8 mouse cellular contexts compared by ENCODE assay signal in the genomic region with DNA sequence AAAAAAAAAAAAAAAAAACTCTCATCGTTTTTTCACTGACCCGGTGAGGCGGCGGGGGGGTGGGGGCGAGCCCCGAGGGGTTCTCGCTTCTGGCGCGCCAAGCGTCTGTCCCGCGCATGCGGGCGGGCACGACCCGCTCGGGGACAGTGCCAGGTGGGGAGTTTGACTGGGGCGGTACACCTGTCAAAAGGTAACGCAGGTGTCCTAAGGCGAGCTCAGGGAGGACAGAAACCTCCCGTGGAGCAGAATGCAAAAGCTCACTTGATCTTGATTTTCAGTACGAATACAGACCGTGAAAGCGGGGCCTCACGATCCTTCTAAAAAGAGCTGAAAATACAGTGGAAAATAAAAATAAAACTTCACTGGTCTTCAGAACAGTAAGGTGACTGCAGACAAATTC. TPM values are rescaled to one million over a fixed set of nuclear protein-coding genes. Genes with fewer than 3 reads are reported as not detected.
A peak's percentile ranks its signal among the peaks of the same experiment; 100 is the strongest.
DNase-seq lines count a peak whose midpoint lies in the region; ATAC-seq lines count a peak whose summit lies in the region.

No protein-coding gene starts in this region.

- no peak overlapping the region for H3K4me2 ChIP-seq in intestine, embryonic 14.5 days (ENCODE audit: low read length)

- H3K27ac ChIP-seq in intestine, embryonic 14.5 days (ENCODE audit: low read depth): no peak overlapping the region

- H3K9ac ChIP-seq in intestine, embryonic 14.5 days (ENCODE audit: low read length): no peak overlapping the region

- H3K4me3 ChIP-seq in intestine, embryonic 14.5 days (ENCODE audit: low read depth, low read length): no peak overlapping the region

- WGBS in intestine, embryonic 14.5 days: 33% methylated on average over 25 of the region's 25 CpGs

- H3K36me3 ChIP-seq in intestine, embryonic 14.5 days (ENCODE audit: control insufficient read depth, insufficient read depth, low read length): no peaks in the 10 kb centered on the region

- H3K9me3 ChIP-seq in intestine, embryonic 14.5 days (ENCODE audit: control insufficient read depth, low read length): no peaks in the 10 kb centered on the region

- peak; percentile 100 for ATAC-seq in activated CD4-positive, CD25-positive, alpha-beta regulatory T cell, adult 4 months
- peak; percentile 100 for ATAC-seq in intestine, embryonic 14.5 days (replicated peaks; ENCODE audit: low FRiP score, low TSS enrichment, low read depth)
- ATAC-seq in megakaryocyte, adult 5-6 weeks (ENCODE audit: poor library complexity, severe bottlenecking): peak; percentile 99

- DNase-seq in embryo, embryonic 11.5 days (ENCODE audit: low read depth, low spot score): peak; percentile 86
- peak; percentile 98 to 100 for DNase-seq in gastrocnemius, postnatal 4 days (ENCODE audit: low spot score in 2 of 2)
- peak; percentile 96 for DNase-seq in intestine, embryonic 14.5 days (ENCODE audit: low spot score)
- DNase-seq in left cerebral cortex, adult 9 months (ENCODE audit: low spot score in 2 of 2): peak; percentile 65 to 90
- peak; percentile 92 to 95 for DNase-seq in right cerebral cortex, postnatal 10 days (ENCODE audit: low spot score in 2 of 2)
- DNase-seq in urinary bladder, postnatal 14 days (ENCODE audit: low spot score): peak; percentile 97

- no peaks in the 10 kb centered on the region for H3K4me1 ChIP-seq in intestine, embryonic 14.5 days (replicated peaks; ENCODE audit: control insufficient read depth, insufficient read depth, low read length)

- 0 out of 2 replicates have a peak, but pooled peaks cover 4% of the 10 kb centered on the region for H3K27me3 ChIP-seq in intestine, embryonic 14.5 days (replicated peaks; ENCODE audit: control insufficient read depth, insufficient read depth, low read length)

RNA-seq across cellular contexts. Expression of gene Hic2, which starts 11.2 kb away (rescaled TPM):
- polyA plus RNA-seq in activated CD4-positive, CD25-positive, alpha-beta regulatory T cell, adult 4 months (2017; shearing (Covaris generic)): 1 to 10 TPM in 1 of 2 experiments, under 1 TPM in 1; 0.83 to 1.1 TPM
- 1 to 10 TPM; 2.7 to 3.9 TPM for total RNA-seq in gastrocnemius, postnatal 4 days (2021)
- 5.0 and 5.3 TPM in 2 replicates for polyA plus RNA-seq in intestine, embryonic 14.5 days (2014; fragmentation: Nextera tagmentation; extraction: Ambion mirVana)
- total RNA-seq in megakaryocyte, adult 5-6 weeks (2015): 0.91 and 1.5 TPM in 2 replicates
- total RNA-seq in megakaryocyte, adult 5-6 weeks (2017): 0.77 and 0.89 TPM in 2 replicates

RNA-seq across cellular contexts. Expression of gene Rimbp3, which starts 13.8 kb away (rescaled TPM):
- not detected for polyA plus RNA-seq in activated CD4-positive, CD25-positive, alpha-beta regulatory T cell, adult 4 months (2017; shearing (Covaris generic))
- under 1 TPM; 0.22 to 0.29 TPM for total RNA-seq in gastrocnemius, postnatal 4 days (2021)
- 0.50 and 0.60 TPM in 2 replicates for polyA plus RNA-seq in intestine, embryonic 14.5 days (2014; fragmentation: Nextera tagmentation; extraction: Ambion mirVana)
- not detected in 2 replicates for total RNA-seq in megakaryocyte, adult 5-6 weeks (2015)
- total RNA-seq in megakaryocyte, adult 5-6 weeks (2017): 0.04 TPM in 1 of 2 replicates, not detected in the other

RNA-seq across cellular contexts. Expression of gene Ube2l3, which starts 19.7 kb away (rescaled TPM):
- polyA plus RNA-seq in activated CD4-positive, CD25-positive, alpha-beta regulatory T cell, adult 4 months (2017; shearing (Covaris generic)): 100 to 1,000 TPM; 300 to 366 TPM
- total RNA-seq in gastrocnemius, postnatal 4 days (2021): 100 to 1,000 TPM; 166 to 178 TPM
- polyA plus RNA-seq in intestine, embryonic 14.5 days (2014; fragmentation: Nextera tagmentation; extraction: Ambion mirVana): 341 and 345 TPM in 2 replicates
- 373 and 400 TPM in 2 replicates for total RNA-seq in megakaryocyte, adult 5-6 weeks (2015)
- 128 and 144 TPM in 2 replicates for total RNA-seq in megakaryocyte, adult 5-6 weeks (2017)

RNA-seq across cellular contexts. Expression of gene Tmem191c, which starts 53.7 kb away (rescaled TPM):
- 10 to 100 TPM; 30.6 to 32.6 TPM for polyA plus RNA-seq in activated CD4-positive, CD25-positive, alpha-beta regulatory T cell, adult 4 months (2017; shearing (Covaris generic))
- total RNA-seq in gastrocnemius, postnatal 4 days (2021): 1 to 10 TPM; 4.4 to 5.8 TPM
- 9.0 and 10.8 TPM in 2 replicates for polyA plus RNA-seq in intestine, embryonic 14.5 days (2014; fragmentation: Nextera tagmentation; extraction: Ambion mirVana)
- 1.0 and 2.1 TPM in 2 replicates for total RNA-seq in megakaryocyte, adult 5-6 weeks (2015)
- total RNA-seq in megakaryocyte, adult 5-6 weeks (2017): 2.9 and 4.1 TPM in 2 replicates
